Mouse (Mus musculus): ENCODE measurements around the gene Map7d1.

DNA sequence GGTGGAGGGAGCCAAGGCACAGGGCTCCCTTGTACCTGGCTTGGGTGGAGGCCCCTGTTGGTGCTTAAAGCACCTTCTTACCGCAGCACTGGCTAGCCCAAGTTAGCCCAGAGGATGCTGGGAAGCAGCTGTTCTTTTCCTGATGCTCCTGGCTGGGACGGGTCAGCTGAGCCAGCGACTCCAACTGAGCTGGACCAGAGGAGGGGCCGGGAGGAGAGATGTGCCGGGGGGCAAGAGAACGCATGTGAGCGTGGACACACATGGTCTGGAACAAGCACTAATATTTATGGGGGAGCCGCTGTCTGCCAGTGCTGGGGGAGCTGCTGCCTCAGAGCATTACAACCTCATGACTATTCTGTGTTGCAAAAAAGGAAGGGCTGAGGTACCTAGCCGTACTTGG lies 22.8 kb upstream of the Map7d1 start:
- TF ChIP-seq GATA1 (IDR thresholded peaks at IDR 0.05; ENCODE audit: borderline replicate concordance, low read length): no peak
- no peak for TF ChIP-seq FLI1 (IDR thresholded peaks at IDR 0.05; ENCODE audit: low read length)
